Mouse (Mus musculus) limb, embryonic 13.5 days (tissue): ENCODE data around the gene Gm19426. TPM values are rescaled to one million over a fixed set of nuclear protein-coding genes. Genes with fewer than 3 reads are reported as not detected.

Experiments
- microRNA counts: library from miRNA; unstranded; fragments of <30 nt; microRNA quantifications from one replicate; lab custom pipeline; 2016
- microRNA-seq: library from miRNA; unstranded; fragments of <30 nt; microRNA quantifications from one replicate; pipeline ENCODE4, GENCODE M21; 2016
- polyA plus RNA-seq: library from polyadenylated mRNA; unstranded; fragments of >200 nt; fragmentation: Nextera tagmentation; extraction: Ambion mirVana; gene quantifications from 2 replicates; pipeline ENCODE4 v1.2.1, GENCODE M21; 2015

Gm19426 gene
- polyA plus RNA-seq, 1 experiment from 2014 or later: 11.4 TPM

MicroRNA genes within 50 kb of the gene (microRNA counts, 519-probe panel; counts per million panel counts)
- microRNA mmu-miR-130a (lab: Ali Mortazavi, UCI): 5,812 counts per million, percentile 99 among the panel's probes with 10 or more counts

Small RNA genes within 50 kb of the gene (microRNA-seq; reads per million reads assigned to microRNA genes)
- gene Mir130a: 34,911 reads per million, percentile 98 among the genes with 10 or more reads in this experiment

Other genes starting within 250 kb of the Gm19426 start
- gene Ctnnd1, start 92.9 kb downstream of the Gm19426 start, polyA plus RNA-seq: 42.7 and 45.7 TPM in 2 replicates
- gene Btbd18, start 84.6 kb downstream of the Gm19426 start, polyA plus RNA-seq: 0.22 and 0.45 TPM in 2 replicates
- 310 and 320 TPM in 2 replicates for gene Selenoh, start 72.9 kb downstream of the Gm19426 start, polyA plus RNA-seq
- not detected in 2 replicates for gene Gm28635, start 65.6 kb downstream of the Gm19426 start, polyA plus RNA-seq
- 32.2 and 34.5 TPM in 2 replicates for gene Med19, start 65.3 kb downstream of the Gm19426 start, polyA plus RNA-seq
- 111 and 113 TPM in 2 replicates for gene Tmx2, start 64.5 kb downstream of the Gm19426 start, polyA plus RNA-seq
- 25.6 and 27.8 TPM in 2 replicates for gene Zdhhc5, start 28.5 kb downstream of the Gm19426 start, polyA plus RNA-seq
- gene Clp1, start 16.3 kb downstream of the Gm19426 start, polyA plus RNA-seq: 39.7 and 41.0 TPM in 2 replicates
- gene Ypel4, start 9.6 kb downstream of the Gm19426 start, polyA plus RNA-seq: 10.2 and 11.2 TPM in 2 replicates
- 25.4 and 30.1 TPM in 2 replicates for gene Serping1, start 31.8 kb upstream of the Gm19426 start, polyA plus RNA-seq
- gene Ube2l6, start 55.2 kb upstream of the Gm19426 start, polyA plus RNA-seq: 31.8 and 32.9 TPM in 2 replicates
- 0.14 and 0.27 TPM in 2 replicates for gene Smtnl1, start 79.0 kb upstream of the Gm19426 start, polyA plus RNA-seq
- gene Timm10, start 83.3 kb upstream of the Gm19426 start, polyA plus RNA-seq: 47.8 and 51.3 TPM in 2 replicates
- 16.8 and 18.9 TPM in 2 replicates for gene Slc43a1, start 95.2 kb upstream of the Gm19426 start, polyA plus RNA-seq
- 0.65 and 1.1 TPM in 2 replicates for gene Rtn4rl2, start 143.1 kb upstream of the Gm19426 start, polyA plus RNA-seq
- gene Slc43a3, start 192.9 kb upstream of the Gm19426 start, polyA plus RNA-seq: 32.8 and 37.4 TPM in 2 replicates
- 0.23 and 0.65 TPM in 2 replicates for gene Prg2, start 236.8 kb upstream of the Gm19426 start, polyA plus RNA-seq
- not detected in 2 replicates for gene Prg3, start 244.6 kb upstream of the Gm19426 start, polyA plus RNA-seq